Mouse (Mus musculus): ENCODE results near the gene Hnrnpf.

DNA sequence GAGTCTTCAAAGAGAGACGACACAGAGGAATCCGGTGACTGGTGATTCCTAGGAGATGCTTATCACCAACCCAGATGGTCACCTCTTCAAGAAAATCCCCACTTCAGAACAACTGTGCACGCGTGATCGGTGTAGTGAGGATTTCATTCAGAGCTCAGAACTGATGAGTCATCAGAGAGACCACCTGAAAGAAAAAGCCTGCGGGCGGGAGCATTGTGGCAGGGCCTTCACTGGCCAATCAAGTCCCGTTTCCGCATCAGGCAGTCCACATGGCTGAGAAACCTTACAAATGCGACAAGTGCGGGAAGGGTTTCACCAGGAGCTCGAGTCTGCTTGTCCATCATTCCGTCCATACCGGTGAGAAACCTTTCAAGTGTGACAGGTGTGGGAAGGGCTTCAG is 29.1 kb upstream of the Hnrnpf start:
- TF ChIP-seq CTCF (IDR thresholded peaks at IDR 0.05; ENCODE audit: borderline replicate concordance, insufficient read depth, low read depth, low read length) = no peak
- TF ChIP-seq POLR2A (IDR thresholded peaks at IDR 0.05; ENCODE audit: borderline replicate concordance, insufficient read depth, low read length) = no peak

Measured in cerebellum, adult 2 months (tissue).